Mouse (Mus musculus) C2C12 (cell line): ENCODE measurements around the gene Ciao1.

Source experiments
- CEBPB ChIP-seq: IDR thresholded peaks from one replicate; pipeline ENCODE4 v1.6.1; 2011; ENCODE audit warnings: low read depth, mild to moderate bottlenecking, control low read depth, moderate library complexity
- CTCF ChIP-seq: IDR thresholded peaks from one replicate; pipeline ENCODE4 v1.5.1; 2011; ENCODE audit not compliant: control insufficient read depth, insufficient read depth, insufficient read length
- FOSL1 ChIP-seq: IDR thresholded peaks from one replicate; pipeline ENCODE4 v1.8.0; 2011; ENCODE audit warnings: mild to moderate bottlenecking, low read length; ENCODE audit not compliant: poor library complexity, insufficient read depth, severe bottlenecking
- MAX ChIP-seq: IDR thresholded peaks from one replicate; pipeline ENCODE4 v1.6.1; 2011; ENCODE audit warnings: mild to moderate bottlenecking, control low read depth
- MYOD1 ChIP-seq: IDR thresholded peaks from one replicate; pipeline ENCODE4 v1.6.1; 2011; ENCODE audit warnings: low read depth; ENCODE audit not compliant: control insufficient read depth, insufficient read length
- MYOG ChIP-seq: IDR thresholded peaks from one replicate; pipeline ENCODE4 v1.6.1; 2011; ENCODE audit not compliant: control insufficient read depth, insufficient read length; ENCODE audit errors: extremely low read depth
- USF1 ChIP-seq: IDR thresholded peaks from one replicate; pipeline ENCODE4 v1.6.1; 2011; ENCODE audit warnings: low read depth, mild to moderate bottlenecking, control low read depth, moderate library complexity

- TF ChIP-seq CTCF, result no peak
- no peak for TF ChIP-seq MAX
- no peak for TF ChIP-seq MYOG
- TF ChIP-seq USF1, result no peak
- no peak for TF ChIP-seq MYOD1
- no peak for TF ChIP-seq CEBPB
- no peak for TF ChIP-seq FOSL1
Observed at GRCm38 (mm10) chr2:127272806-127273205, 25.2 kb upstream of the Ciao1 start.
